Mouse (Mus musculus): ENCODE results near the gene P2rx1.

Gene P2rx1

GRCm38 (mm10) chr11:73024236-73024904 is 25.5 kb downstream of the P2rx1 start:
- no peak for DNase-seq

- no peak for DNase-seq
Measured at GRCm38 (mm10) chr11:73026961-73027360, 28.1 kb downstream of the P2rx1 start.

GRCm38 (mm10) chr11:73030821-73031498 is 32.1 kb downstream of the P2rx1 start:
- peak; percentile 82 for DNase-seq

- no peak for DNase-seq
Measured at GRCm38 (mm10) chr11:73031536-73031935, 32.6 kb downstream of the P2rx1 start.

- no peak for DNase-seq
Measured at GRCm38 (mm10) chr11:73036077-73036476, 37.2 kb downstream of the P2rx1 start.

- no peak for DNase-seq
Measured at GRCm38 (mm10) chr11:73036889-73037288, 38.0 kb downstream of the P2rx1 start.

GRCm38 (mm10) chr11:73037691-73038090 is 38.8 kb downstream of the P2rx1 start:
- DNase-seq: no peak

GRCm38 (mm10) chr11:73039102-73039799 is 40.3 kb downstream of the P2rx1 start:
- DNase-seq: peak; percentile 78

- no peak for DNase-seq
Measured at GRCm38 (mm10) chr11:73044229-73044755, 45.4 kb downstream of the P2rx1 start.

GRCm38 (mm10) chr11:73044789-73045188 is 45.9 kb downstream of the P2rx1 start:
- DNase-seq: no peak

- DNase-seq: peak; percentile 94
Measured at GRCm38 (mm10) chr11:73047542-73047996, 48.7 kb downstream of the P2rx1 start, which contains the start of gene Ncbp3. Gene Ncbp3 (plus strand): TSS chr11:73047783.

GRCm38 (mm10) chr11:73048030-73048876 is 49.4 kb downstream of the P2rx1 start:
- DNase-seq: no peak

GRCm38 (mm10) chr11:73049335-73049734 is 50.4 kb downstream of the P2rx1 start:
- peak; percentile 84 for DNase-seq

- no peak for DNase-seq
Measured at GRCm38 (mm10) chr11:73052795-73053194, 53.9 kb downstream of the P2rx1 start.

GRCm38 (mm10) chr11:73057701-73058100 is 58.8 kb downstream of the P2rx1 start:
- no peak for DNase-seq

- no peak for DNase-seq
Measured at GRCm38 (mm10) chr11:73059630-73060029, 60.7 kb downstream of the P2rx1 start.

GRCm38 (mm10) chr11:73061413-73061812 is 62.5 kb downstream of the P2rx1 start:
- DNase-seq: no peak
